Mouse (Mus musculus): ENCODE measurements around the gene Unc45a. TPM values are rescaled to one million over a fixed set of nuclear protein-coding genes. Genes with fewer than 3 reads are reported as not detected.
"Not testable (repeated sequence)": the region's sequence is repeated elsewhere in the genome, so short reads cannot be mapped to it uniquely, and the experiment has no call there.

Unc45a gene
- total RNA-seq, 2 experiments from 2014 or later: 34.9 to 41.5 TPM

GRCm38 (mm10) chr7:80331433-80331832, 9.4 kb downstream of the Unc45a start:
- DNase-seq (ENCODE audit: extremely low spot score in 1 of 2, low spot score in 1 of 2): no peak

DNA sequence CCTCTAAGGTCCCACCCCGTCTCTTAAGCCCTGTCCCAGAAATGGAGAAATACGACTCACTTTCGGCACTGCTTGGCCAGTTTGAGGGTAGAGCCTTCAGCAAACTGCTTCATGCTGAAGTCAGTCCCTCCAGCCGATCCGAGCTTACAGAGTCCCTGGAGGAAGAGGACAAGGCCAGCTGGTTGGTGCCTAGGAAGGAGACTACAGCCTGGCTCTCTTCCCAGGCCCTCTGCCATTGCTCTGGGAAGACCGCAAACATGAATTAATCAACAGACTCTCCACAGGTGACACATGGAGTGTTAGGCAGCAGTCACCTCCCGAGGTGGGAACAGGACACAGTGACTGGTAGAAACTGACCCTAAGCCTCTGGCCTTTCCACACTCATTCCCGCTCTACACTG, 10.5 kb downstream of the Unc45a start:
- no peak for DNase-seq (ENCODE audit: extremely low spot score in 1 of 2, low spot score in 1 of 2)

- no peak for DNase-seq (ENCODE audit: extremely low spot score in 1 of 2, low spot score in 1 of 2)
Measured at GRCm38 (mm10) chr7:80326076-80326475, 14.7 kb downstream of the Unc45a start.

DNA sequence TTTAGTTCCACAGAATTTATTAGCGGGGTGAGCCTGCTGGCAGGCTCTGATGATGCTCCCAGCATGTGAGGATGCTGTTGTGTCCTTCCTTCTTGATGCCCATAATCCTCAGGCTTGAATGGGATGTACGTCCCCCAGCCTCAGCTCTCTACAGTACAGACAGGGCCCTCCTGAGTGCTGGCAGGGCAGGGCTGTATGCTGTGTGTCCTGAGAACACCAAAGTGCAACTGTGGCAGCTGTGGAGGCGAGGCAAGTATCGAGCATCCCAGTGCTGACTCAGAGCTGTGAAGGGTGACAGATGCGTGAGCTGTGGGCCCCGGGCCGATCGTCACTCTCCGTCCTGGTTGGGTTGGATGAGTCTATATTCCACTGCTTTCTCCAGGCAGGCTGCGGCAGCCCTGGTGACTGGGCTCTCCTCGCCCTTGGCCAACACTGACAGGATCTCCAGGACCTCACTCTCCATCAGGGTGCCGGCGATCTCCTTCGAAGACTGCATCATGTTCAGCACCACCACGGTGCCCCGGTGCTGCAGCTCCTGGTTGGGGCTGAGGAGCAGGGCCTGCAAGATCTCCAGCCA, 15.4 kb downstream of the Unc45a start:
- no peak for DNase-seq (ENCODE audit: extremely low spot score in 1 of 2, low spot score in 1 of 2)

GRCm38 (mm10) chr7:80324816-80325119, 16.0 kb downstream of the Unc45a start:
- not testable (repeated sequence) for DNase-seq (ENCODE audit: extremely low spot score in 1 of 2, low spot score in 1 of 2)

DNA sequence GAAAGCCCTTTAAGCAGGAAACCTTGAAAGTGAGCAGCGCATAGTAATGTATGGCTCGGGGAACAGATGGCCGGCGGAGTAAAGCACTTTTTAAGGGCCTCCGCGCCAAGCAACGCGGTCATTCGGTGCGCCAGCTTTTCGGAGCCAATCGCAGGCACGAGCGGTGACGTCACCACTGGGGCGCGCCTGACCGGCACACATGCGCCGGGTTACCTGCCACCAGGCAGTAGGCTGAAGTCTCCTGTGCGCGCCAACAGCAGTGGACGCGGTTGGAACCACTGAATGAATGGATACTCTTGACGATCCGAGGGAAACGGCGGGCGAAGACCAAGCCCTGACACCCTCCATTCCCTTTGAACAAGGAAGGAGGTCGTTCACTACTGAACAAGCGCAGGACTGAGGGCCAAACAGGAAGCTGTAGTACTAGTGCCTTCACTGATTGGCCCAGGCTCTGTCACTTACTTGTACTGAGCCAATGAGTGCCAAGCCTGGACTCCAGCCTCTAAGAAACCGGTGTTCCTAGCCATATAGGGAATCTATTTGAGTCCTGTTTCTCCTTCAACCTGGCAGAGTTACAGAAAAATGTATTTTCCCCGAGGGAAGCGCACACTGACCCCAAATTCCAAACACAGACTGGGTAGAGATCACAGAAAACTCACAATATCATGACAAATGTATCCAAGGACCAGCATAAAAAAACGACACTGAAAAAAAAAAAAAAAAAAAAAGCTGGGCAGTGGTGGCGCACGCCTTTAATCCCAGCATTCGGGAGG, 16.6 kb downstream of the Unc45a start, which contains the start of gene Rccd1:
Rccd1 (minus strand) TSS at position 412 of the 773 bp plus-strand sequence.
- DNase-seq (ENCODE audit: extremely low spot score in 1 of 2, low spot score in 1 of 2): peak; percentile 91 to 94

GRCm38 (mm10) chr7:80323336-80323735, 17.5 kb downstream of the Unc45a start:
- DNase-seq (ENCODE audit: extremely low spot score in 1 of 2, low spot score in 1 of 2): no peak

- no peak for DNase-seq (ENCODE audit: extremely low spot score in 1 of 2, low spot score in 1 of 2)
Measured at GRCm38 (mm10) chr7:80319846-80320496, 20.8 kb downstream of the Unc45a start.

DNA sequence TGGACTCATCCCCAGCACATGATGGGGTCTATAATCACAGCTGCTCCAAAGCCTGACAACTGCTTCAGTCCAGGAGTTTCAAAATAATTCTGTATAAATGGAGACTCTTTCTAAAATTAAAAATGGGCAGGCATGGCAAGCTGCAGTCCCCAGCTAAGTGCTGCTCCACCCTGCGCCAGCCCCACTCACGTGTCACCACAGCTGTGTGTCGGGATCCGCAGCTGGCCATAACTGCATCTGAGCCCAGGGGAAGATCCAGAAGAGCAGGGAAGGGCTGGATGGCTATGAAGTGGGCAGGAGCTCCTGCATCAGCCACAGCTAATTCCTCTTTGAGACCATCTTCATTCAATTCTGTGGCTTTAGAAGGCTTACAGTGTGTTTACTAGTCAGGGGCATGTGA, 22.1 kb downstream of the Unc45a start:
- DNase-seq (ENCODE audit: extremely low spot score in 1 of 2, low spot score in 1 of 2): no peak

- DNase-seq (ENCODE audit: extremely low spot score in 1 of 2, low spot score in 1 of 2): no peak
Measured at GRCm38 (mm10) chr7:80317439-80318115, 23.2 kb downstream of the Unc45a start.

DNA sequence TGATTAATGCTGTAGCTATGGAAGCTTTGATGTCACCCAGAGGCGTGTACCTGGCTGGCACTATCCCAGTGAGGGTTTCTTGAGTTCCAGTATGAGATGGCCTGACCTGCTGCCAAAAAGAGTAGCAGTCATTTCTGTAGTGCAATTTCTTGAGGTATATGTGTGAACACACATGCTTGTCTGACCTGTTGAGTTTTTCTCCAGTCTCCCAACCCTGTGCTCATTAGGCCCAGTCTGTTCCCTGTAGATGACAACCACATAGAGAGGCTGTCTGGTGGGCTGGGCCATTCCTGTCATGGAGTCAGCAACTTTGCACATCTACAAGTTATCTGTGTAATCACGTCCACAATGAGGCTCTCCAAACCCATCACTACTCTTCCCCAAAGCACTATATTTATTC, 25.1 kb downstream of the Unc45a start:
- no peak for DNase-seq (ENCODE audit: extremely low spot score in 1 of 2, low spot score in 1 of 2)

DNA sequence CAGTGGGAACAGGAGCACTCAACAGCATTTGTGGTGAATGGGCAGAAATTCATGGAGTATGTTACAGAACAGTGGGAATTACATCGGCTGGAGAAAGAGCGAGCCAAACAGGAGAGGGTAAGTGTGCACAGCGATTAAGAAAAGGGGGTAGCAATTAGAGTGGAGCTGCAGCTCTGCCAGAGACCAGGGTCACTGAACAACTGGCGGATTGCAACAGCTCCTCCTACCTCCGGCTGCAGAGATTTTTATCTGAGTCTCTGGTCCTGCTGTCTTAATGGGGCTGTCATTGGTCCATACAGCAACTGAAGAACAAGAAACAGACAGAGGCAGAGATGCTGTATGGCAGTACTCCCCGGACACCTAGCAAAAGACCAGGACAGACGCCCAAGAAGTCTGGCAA, 30.0 kb downstream of the Unc45a start:
- no peak for DNase-seq (ENCODE audit: extremely low spot score in 1 of 2, low spot score in 1 of 2)

DNA sequence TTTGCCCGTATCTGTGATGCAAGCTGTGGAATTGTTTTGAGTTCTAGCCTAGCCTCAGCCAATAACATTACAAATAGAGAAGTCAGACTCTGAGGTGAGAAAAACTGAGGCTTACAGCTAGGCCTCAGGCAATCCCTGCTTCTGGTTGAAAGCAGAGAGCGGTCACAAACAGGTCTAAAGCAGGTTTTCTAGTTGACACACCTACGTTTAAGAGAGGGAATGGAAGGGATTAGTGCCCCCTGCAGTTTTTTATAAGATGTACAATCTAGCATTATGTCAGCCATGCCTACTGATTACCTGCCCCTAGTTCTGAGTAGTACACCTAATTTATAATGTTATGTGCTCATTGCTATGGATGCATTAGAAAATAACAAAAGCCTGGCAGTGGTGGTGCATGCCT, 33.0 kb downstream of the Unc45a start:
- DNase-seq (ENCODE audit: extremely low spot score in 1 of 2, low spot score in 1 of 2): no peak

- no peak for DNase-seq (ENCODE audit: extremely low spot score in 1 of 2, low spot score in 1 of 2)
Measured at GRCm38 (mm10) chr7:80301522-80301921, 39.3 kb downstream of the Unc45a start.

DNA sequence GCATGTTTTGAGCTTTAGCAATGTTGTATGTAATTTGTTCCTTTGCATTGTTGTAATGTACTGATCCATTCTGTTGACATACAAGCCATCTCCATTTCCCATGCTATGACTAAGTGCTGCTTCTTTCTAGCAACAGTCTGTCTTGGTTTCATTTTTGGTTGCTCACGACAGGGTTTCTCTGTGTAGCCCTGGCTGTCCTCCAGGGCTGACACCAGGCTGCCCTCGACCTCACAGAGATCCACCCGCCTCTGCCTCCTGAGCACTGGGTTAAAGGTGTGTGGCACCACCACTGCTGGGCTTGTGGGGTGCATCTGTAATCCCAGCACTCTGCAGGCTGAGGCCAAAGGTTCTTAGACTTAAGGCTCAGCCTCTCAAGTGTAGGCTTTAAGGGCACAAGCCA, 41.2 kb downstream of the Unc45a start:
- DNase-seq (ENCODE audit: extremely low spot score in 1 of 2, low spot score in 1 of 2): no peak

DNA sequence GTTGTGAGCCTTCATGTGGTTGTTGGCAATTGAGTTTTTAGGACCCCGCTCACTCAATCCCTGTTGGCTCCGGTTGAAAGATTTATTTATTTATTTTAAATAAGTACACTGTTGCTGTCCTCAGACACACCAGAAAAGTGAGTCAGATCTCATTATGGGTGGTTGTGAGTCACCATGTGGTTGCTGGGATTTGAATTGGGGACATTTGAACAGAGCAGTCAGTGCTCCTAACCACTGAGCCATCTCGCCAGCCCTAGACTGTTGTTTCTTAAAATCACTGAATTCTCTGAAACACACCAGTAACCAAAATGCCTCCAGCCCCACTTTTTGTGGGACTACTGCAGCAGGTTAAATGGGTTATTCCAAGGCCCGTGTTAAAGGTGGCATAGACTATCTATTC, 42.1 kb downstream of the Unc45a start:
- no peak for DNase-seq (ENCODE audit: extremely low spot score in 1 of 2, low spot score in 1 of 2)

- no peak for DNase-seq (ENCODE audit: extremely low spot score in 1 of 2, low spot score in 1 of 2)
Measured at GRCm38 (mm10) chr7:80297041-80297440, 43.8 kb downstream of the Unc45a start.

- no peak for DNase-seq (ENCODE audit: extremely low spot score in 1 of 2, low spot score in 1 of 2)
Measured at GRCm38 (mm10) chr7:80296462-80296861, 44.3 kb downstream of the Unc45a start.

GRCm38 (mm10) chr7:80294764-80295648, 45.8 kb downstream of the Unc45a start:
- DNase-seq (ENCODE audit: extremely low spot score in 1 of 2, low spot score in 1 of 2): no peak

- DNase-seq (ENCODE audit: extremely low spot score in 1 of 2, low spot score in 1 of 2): peak; percentile 96 to 97
Measured at GRCm38 (mm10) chr7:80294062-80294763, 46.6 kb downstream of the Unc45a start, which contains the start of gene Prc1. TSS of gene Prc1 (plus strand) at chr7:80294450.

All from layer of hippocampus, postnatal 25 days (tissue).